Mouse (Mus musculus) liver, embryonic 14 days (tissue): ENCODE data around the gene Mtmr12. TPM values are rescaled to one million over a fixed set of nuclear protein-coding genes. Genes with fewer than 3 reads are reported as not detected.

Experiments used
- polyA plus RNA-seq: library from polyadenylated mRNA; depleted of rRNA; stranded (reverse); fragments of >200 nt; gene quantifications from 2 replicates; pipeline ENCODE4 v1.2.3, GENCODE M21; 2012; rRNA removed

The Mtmr12 gene
- polyA plus RNA-seq, result 6.0 and 6.5 TPM in 2 replicates

GRCm38 (mm10) chr15:12204319-12205159, at the start of gene Mtmr12:
Mtmr12 (plus strand) TSS chr15:12205028.

GRCm38 (mm10) chr15:12321091-12321787, 116.4 kb downstream of the Mtmr12 start, which contains the start of gene Golph3:
Golph3 (plus strand) TSS chr15:12321450.

GRCm38 (mm10) chr15:12321788-12322621, 117.2 kb downstream of the Mtmr12 start, which contains the start of gene 1810049J17Rik:
1810049J17Rik (minus strand) TSS chr15:12321899.

Other genes with a start within 250 kb of the Mtmr12 start
- 129 and 146 TPM in 2 replicates for gene Sub1, start 208.0 kb upstream of the Mtmr12 start, polyA plus RNA-seq
- gene Zfr, start 87.2 kb upstream of the Mtmr12 start, polyA plus RNA-seq, result 23.2 and 26.8 TPM in 2 replicates
- gene Golph3, start 116.4 kb downstream of the Mtmr12 start, polyA plus RNA-seq, result 32.6 and 39.2 TPM in 2 replicates
- not detected in 2 replicates for gene 1810049J17Rik, start 116.9 kb downstream of the Mtmr12 start, polyA plus RNA-seq